Mouse (Mus musculus) stomach, embryonic 16.5 days (tissue): ENCODE data around the gene Tex52. TPM values are rescaled to one million over a fixed set of nuclear protein-coding genes. Genes with fewer than 3 reads are reported as not detected.
A peak's percentile ranks its signal among the peaks of the same experiment; 100 is the strongest.

Source experiments
- ATAC-seq: fragments of 200-750 bp; cut with Nextera tagmentation; 2 replicates; pipeline ENCODE4 v1.8.0; 2017; ENCODE audit warnings: moderate number of reproducible peaks, moderate TSS enrichment; ENCODE audit not compliant: insufficient read depth, low FRiP score
- H3K27ac ChIP-seq: fragments of 300-500 bp; sonication (generic); 2 replicates; pipeline ENCODE4 v1.5.1; 2014; ENCODE audit warnings: low read length
- H3K27me3 ChIP-seq: fragments of 300-500 bp; sonication (generic); 2 replicates; pipeline ENCODE4 v1.6.1; 2014; ENCODE audit warnings: low read length, control low read depth, mixed read lengths; ENCODE audit not compliant: control insufficient read depth, insufficient read depth
- H3K36me3 ChIP-seq: fragments of 300-500 bp; sonication (generic); 2 replicates; pipeline ENCODE4 v1.6.1; 2014; ENCODE audit warnings: low read length; ENCODE audit not compliant: control insufficient read depth, insufficient read depth
- H3K4me1 ChIP-seq: fragments of 300-500 bp; sonication (generic); 2 replicates; pipeline ENCODE4 v1.6.1; 2014; ENCODE audit warnings: low read length, control low read depth, mixed read lengths; ENCODE audit not compliant: control insufficient read depth, insufficient read depth
- H3K4me2 ChIP-seq: fragments of 300-500 bp; sonication (generic); 2 replicates; pipeline ENCODE4 v1.6.1; 2014; ENCODE audit warnings: low read depth, low read length, mixed read lengths
- H3K4me3 ChIP-seq: fragments of 300-500 bp; sonication (generic); replicated peaks from 2 replicates; pipeline ENCODE4 v1.5.1; 2014; ENCODE audit warnings: mild to moderate bottlenecking, low read length
- H3K9ac ChIP-seq: fragments of 300-500 bp; sonication (generic); 2 replicates; pipeline ENCODE4 v1.6.1; 2014; ENCODE audit warnings: low read length
- H3K9me3 ChIP-seq: fragments of 300-500 bp; sonication (generic); replicated peaks from 2 replicates; pipeline ENCODE4 v1.6.1; 2016; ENCODE audit warnings: low read length, control low read depth; ENCODE audit not compliant: control insufficient read depth
- WGBS: fragments of 180-500 bp; shearing (Covaris S2); extraction: QIAGEN DNeasy Blood & Tissue Kit; methylation state at CpG from one replicate; pipeline ENCODE4 v1.1.7; 2014; 5-methylcytosine and 5-hydroxymethylcytosine counted together
- polyA plus RNA-seq: library from polyadenylated mRNA; unstranded; fragments of >200 nt; fragmentation: Nextera tagmentation; extraction: Ambion mirVana; gene quantifications from 2 replicates; pipeline ENCODE4 v1.2.1, GENCODE M21; 2015

Tex52 gene
- polyA plus RNA-seq, 1 experiment from 2014 or later, result 0.21 TPM

GRCm38 (mm10) chr6:128397574-128398261 lies 22.5 kb downstream of the Tex52 start:
- no peaks in the 10 kb centered on the region for H3K36me3 ChIP-seq
- H3K9me3 ChIP-seq, result no peaks in the 10 kb centered on the region
- 0 out of 2 replicates have a peak, but pooled peaks cover 8% of the 10 kb centered on the region for H3K4me1 ChIP-seq
- no peak overlapping the region for H3K4me3 ChIP-seq
- WGBS, result 70% methylated on average over 7 of the region's 7 CpGs
- no peak for ATAC-seq
- no peak overlapping the region for H3K27ac ChIP-seq
- no peaks in the 10 kb centered on the region for H3K27me3 ChIP-seq
- no peak overlapping the region for H3K9ac ChIP-seq
- H3K4me2 ChIP-seq, result no peak overlapping the region

DNA sequence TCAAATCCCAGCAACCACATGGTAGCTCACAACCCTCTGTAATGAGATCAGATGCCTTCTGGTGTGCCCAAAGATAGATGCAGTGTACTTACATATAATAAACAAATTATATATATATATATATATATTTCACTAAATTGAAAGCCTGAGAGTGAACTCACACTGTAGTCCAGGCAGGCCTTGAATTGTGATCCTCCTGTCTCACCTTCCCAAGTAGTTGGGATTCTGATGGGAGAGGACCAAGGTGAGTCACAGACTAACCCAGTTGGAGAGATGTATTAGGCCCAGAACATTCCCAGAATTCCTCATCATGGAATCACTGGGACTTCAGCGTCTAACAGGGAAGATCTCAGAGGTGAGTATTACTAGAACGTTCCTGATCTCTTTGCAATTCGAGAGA lies 23.7 kb downstream of the Tex52 start, which contains the start of gene Nrip2:
Gene Nrip2, plus strand, starts transcription at position 301 of the 400 bp plus-strand sequence.
- Histone ChIP-seq H3K36me3 (no peaks in the 10 kb centered on the region), H3K4me2 (peak within 1 kb of the TSS; percentile 57), H3K9me3 (no peaks in the 10 kb centered on the region), H3K9ac (peak within 1 kb of the TSS; percentile 61), H3K27me3 (no peaks in the 10 kb centered on the region), H3K4me3 (peak within 1 kb of the TSS; percentile 39), H3K4me1 (0 out of 2 replicates have a peak, but pooled peaks cover 8% of the 10 kb centered on the region), H3K27ac (peak within 1 kb of the TSS; percentile 14; the same call in 1 of the 2 replicates)
- 69% methylated on average over 3 of the region's 3 CpGs for WGBS
- no peak for ATAC-seq

- Histone ChIP-seq H3K27me3 (no peaks in the 10 kb centered on the region), H3K4me2 (peak overlapping the region; percentile 57), H3K36me3 (no peaks in the 10 kb centered on the region), H3K9me3 (no peaks in the 10 kb centered on the region), H3K9ac (peak overlapping the region; percentile 61), H3K27ac (peak overlapping the region; percentile 14; the same call in 1 of the 2 replicates), H3K4me1 (0 out of 2 replicates have a peak, but pooled peaks cover 8% of the 10 kb centered on the region), H3K4me3 (peak overlapping the region; percentile 39)
- 31% methylated on average over 21 of the region's 21 CpGs for WGBS
- ATAC-seq, result peak; percentile 65; the same call in 1 of the 2 replicates
These were observed 24.3 kb downstream of the Tex52 start for GRCm38 (mm10) chr6:128399421-128400185.

DNA sequence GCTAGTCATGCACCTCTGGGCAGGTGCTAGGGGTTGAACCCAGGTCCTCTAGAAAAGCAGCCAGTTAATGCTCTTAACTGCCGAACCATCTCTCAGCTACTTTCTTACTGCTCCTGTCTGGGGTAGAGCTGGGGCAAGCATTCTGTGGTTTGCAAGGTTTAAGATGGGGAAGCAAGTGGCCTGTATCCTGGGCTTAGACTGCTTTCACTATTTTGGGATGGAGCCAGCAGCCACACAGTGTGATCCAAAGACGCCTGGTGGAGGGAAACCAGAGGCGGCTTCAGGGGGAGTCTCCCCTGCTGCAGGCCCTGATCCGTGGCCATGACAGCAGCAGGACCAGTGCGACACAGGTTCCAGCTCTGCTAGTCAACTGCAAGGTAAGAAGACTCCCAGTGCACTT lies 29.5 kb downstream of the Tex52 start:
- peaks cover 8% of the 10 kb centered on the region; the same call in 1 of the 2 replicates for H3K36me3 ChIP-seq
- no peaks in the 10 kb centered on the region for H3K27me3 ChIP-seq
- H3K9ac ChIP-seq, result no peak overlapping the region
- H3K9me3 ChIP-seq, result no peaks in the 10 kb centered on the region
- H3K4me3 ChIP-seq, result no peak overlapping the region
- ATAC-seq, result no peak
- H3K4me2 ChIP-seq, result no peak overlapping the region
- H3K27ac ChIP-seq, result no peak overlapping the region
- WGBS, result 44% methylated on average over 5 of the region's 5 CpGs
- H3K4me1 ChIP-seq, result 0 out of 2 replicates have a peak, but pooled peaks cover 8% of the 10 kb centered on the region

DNA sequence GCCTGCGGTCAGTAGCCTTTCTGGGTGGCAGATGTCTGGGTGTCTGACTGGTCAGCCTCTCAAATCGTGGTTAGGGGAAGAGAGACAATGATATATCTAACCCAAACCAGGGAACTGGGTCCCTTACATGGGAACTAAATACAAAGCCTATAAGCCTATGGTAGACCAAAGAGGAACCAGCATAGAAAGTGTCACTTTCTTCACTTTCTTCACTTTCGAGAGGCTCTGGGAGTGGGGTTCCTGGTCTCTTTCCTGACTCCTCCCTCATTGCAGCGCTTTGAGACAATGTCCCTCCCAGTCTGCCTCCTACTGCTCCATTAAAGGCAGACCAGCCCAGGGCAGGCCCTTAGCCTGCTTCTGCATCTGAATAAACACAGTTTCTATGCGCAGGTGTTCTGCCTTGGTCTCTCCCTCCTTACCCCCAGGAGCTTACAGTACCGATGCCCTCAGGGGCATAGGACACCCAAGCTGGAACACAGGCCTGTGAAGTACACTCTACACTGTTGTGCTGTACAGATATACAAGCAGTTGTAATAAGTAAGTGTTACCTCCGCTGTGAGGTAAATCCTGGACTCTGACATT lies 33.4 kb downstream of the Tex52 start:
- Histone ChIP-seq H3K27ac (no peak overlapping the region), H3K4me3 (no peak overlapping the region), H3K36me3 (peaks cover 27% of the 10 kb centered on the region), H3K9ac (no peak overlapping the region), H3K27me3 (no peaks in the 10 kb centered on the region), H3K4me1 (no peaks in the 10 kb centered on the region), H3K4me2 (no peak overlapping the region), H3K9me3 (no peaks in the 10 kb centered on the region)
- WGBS, result 80% methylated on average over 7 of the region's 7 CpGs
- no peak for ATAC-seq

- Histone ChIP-seq H3K27ac (no peak overlapping the region), H3K4me3 (no peak overlapping the region), H3K4me2 (no peak overlapping the region), H3K27me3 (no peaks in the 10 kb centered on the region), H3K36me3 (peaks cover 27% of the 10 kb centered on the region), H3K9me3 (no peaks in the 10 kb centered on the region), H3K4me1 (no peaks in the 10 kb centered on the region), H3K9ac (no peak overlapping the region)
- no peak for ATAC-seq
- 91% methylated on average over 13 of the region's 13 CpGs for WGBS
These were observed 35.0 kb downstream of the Tex52 start for GRCm38 (mm10) chr6:128410305-128410704.

GRCm38 (mm10) chr6:128411115-128411514 lies 35.9 kb downstream of the Tex52 start:
- H3K36me3 ChIP-seq, result peaks cover 27% of the 10 kb centered on the region
- ATAC-seq, result peak; percentile 22; the same call in 1 of the 2 replicates
- H3K4me3 ChIP-seq, result no peak overlapping the region
- 15% methylated on average over 3 of the region's 3 CpGs for WGBS
- H3K9ac ChIP-seq, result no peak overlapping the region
- no peaks in the 10 kb centered on the region for H3K4me1 ChIP-seq
- no peaks in the 10 kb centered on the region for H3K27me3 ChIP-seq
- no peak overlapping the region for H3K27ac ChIP-seq
- no peaks in the 10 kb centered on the region for H3K9me3 ChIP-seq
- no peak overlapping the region for H3K4me2 ChIP-seq

- no peak overlapping the region for H3K4me2 ChIP-seq
- H3K36me3 ChIP-seq, result peaks cover 11% of the 10 kb centered on the region; the same call in 1 of the 2 replicates
- H3K9ac ChIP-seq, result no peak overlapping the region
- H3K9me3 ChIP-seq, result no peaks in the 10 kb centered on the region
- H3K27ac ChIP-seq, result no peak overlapping the region
- H3K27me3 ChIP-seq, result no peaks in the 10 kb centered on the region
- no peak for ATAC-seq
- no peak overlapping the region for H3K4me3 ChIP-seq
- WGBS, result 73% methylated on average over 5 of the region's 5 CpGs
- no peaks in the 10 kb centered on the region for H3K4me1 ChIP-seq
These were observed 40.9 kb downstream of the Tex52 start for GRCm38 (mm10) chr6:128416169-128416568.

DNA sequence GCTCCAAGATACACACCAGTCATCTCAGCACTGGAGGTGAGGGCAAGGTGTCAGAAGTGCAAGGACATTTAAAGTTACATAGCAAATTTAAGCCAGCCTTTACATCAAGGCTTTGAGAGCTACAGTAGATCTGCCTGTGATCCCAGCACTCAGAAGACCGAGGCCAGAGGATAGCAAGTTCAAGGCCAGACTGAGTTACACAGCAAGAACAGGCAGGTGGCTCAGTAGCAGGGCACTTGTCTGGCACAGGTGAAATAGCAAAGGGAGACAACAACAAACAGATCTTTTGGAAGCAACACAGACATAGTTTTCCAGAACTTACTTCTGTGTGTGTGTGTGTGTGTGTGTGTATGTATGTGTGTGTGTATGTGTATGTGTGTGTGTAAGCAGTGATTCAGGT lies 42.8 kb downstream of the Tex52 start:
- Histone ChIP-seq H3K4me2 (no peak overlapping the region), H3K9ac (no peak overlapping the region), H3K4me3 (no peak overlapping the region), H3K27ac (no peak overlapping the region), H3K27me3 (no peaks in the 10 kb centered on the region), H3K4me1 (no peaks in the 10 kb centered on the region), H3K36me3 (peaks cover 2% of the 10 kb centered on the region; the same call in 1 of the 2 replicates), H3K9me3 (no peaks in the 10 kb centered on the region)
- ATAC-seq, result no peak
- 76% methylated on average over 1 of the region's 1 CpGs for WGBS
